Mouse (Mus musculus): ENCODE measurements around the gene Tiparp.

Gene Tiparp

DNA sequence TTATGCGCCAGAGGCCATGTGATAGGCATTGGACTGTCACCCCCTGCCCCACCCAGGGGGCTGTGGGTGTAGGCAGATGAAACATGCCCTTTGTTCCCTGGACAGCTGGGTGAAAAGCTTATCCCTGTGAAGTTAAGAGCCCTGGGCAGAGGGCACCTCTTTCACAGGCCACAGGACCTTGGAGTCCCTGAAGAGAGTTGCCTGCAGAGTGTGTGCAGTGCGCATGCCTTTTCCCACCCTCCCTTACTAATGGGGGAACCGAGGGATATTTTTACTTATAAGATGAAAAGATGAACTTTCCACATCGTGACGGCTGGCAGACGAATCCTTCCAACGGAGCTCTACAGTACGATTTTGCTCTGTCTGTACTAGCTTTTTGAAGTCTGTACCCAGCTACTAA is 57.1 kb downstream of the Tiparp start:
- peak; percentile 33 for DNase-seq

DNA sequence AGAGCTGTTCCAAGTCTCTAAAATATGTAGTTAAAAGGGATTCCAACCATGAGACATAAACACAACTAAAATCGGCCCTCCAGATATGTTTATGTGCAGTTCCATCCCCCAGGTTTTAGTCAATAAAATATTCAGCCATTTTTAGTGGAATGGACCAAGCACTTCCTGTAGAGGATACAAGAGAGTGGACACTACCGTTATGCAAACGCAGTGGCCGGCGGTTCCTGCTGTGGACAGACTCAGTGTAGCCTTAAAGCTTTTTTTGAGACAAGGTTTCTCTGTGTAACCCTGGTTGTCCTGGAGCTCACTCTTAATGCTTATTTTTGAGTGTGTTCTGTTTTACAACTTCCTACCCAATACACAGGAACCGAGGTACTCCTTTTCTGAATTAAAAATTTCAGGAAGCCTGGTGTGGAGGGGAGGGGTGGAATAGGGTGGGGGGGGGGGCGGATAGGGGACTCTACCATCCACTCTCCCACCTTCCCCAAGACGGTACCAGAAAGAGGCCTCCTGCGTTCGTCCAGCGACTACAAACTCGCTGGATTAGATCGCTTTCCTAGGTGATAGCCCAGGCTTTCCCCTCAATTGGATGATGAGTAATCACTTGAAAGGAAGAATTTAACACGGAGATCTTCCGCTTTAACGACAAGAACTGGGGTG is 57.7 kb downstream of the Tiparp start:
- no peak for DNase-seq

DNA sequence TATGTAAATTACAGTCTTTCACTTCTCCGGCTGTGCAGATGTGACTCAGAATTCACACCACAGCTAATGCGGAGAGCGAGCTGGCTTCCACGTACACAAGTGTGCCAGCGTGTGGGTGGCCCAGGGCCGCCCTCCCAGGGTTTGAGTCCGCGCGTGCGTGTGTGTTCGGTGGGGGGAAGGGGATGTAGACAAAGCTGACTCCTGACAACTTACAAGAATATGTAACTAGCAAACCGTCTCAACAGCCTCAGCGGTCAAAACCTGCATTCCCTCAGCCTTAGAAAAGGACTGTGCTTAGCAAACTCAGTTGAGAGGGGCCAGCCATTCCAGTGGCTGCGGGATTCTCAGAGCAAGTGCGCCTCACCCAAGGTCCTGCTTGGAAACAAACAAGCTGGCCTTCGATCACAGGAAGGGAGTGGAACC is 58.3 kb downstream of the Tiparp start:
- DNase-seq = peak; percentile 75

DNA sequence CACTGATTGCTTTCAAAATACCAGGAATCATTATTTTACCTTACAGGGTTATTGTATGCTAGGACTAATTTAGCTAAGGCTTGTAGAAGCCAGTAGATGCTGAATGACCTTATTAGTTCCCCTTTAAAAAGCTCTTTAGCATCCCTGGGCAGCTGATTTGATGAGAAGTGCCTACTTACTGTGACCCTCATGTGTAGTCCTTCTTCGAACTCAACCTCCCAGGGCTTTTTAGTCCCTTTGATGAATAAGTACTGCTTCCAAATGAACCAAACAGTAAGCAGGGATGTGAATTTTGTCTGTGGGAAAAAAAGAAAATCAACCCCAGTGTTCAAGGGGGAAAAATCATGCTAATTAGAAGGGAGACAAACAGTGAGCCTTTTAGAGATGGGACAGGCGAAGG is 58.8 kb downstream of the Tiparp start:
- no peak for DNase-seq

DNA sequence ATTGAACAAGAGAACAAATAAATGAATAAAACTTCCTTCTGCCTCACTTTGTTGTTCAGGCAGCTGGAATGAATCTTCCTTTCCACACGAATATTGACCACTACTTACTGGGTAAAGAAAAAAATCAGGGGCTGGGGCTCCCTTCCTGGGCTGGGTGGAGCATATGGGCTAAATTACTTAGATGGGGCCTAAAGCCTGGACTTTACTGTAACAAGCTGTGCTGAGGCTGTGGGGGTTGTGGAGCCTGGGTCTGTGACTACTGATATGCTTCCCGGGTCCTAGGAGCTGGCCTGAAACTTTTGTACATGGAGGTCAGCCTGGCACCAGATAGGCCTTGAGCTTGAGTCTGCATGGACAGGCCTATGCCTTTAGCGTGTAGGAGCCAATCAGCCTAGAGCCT is 60.2 kb downstream of the Tiparp start:
- DNase-seq = no peak

DNA sequence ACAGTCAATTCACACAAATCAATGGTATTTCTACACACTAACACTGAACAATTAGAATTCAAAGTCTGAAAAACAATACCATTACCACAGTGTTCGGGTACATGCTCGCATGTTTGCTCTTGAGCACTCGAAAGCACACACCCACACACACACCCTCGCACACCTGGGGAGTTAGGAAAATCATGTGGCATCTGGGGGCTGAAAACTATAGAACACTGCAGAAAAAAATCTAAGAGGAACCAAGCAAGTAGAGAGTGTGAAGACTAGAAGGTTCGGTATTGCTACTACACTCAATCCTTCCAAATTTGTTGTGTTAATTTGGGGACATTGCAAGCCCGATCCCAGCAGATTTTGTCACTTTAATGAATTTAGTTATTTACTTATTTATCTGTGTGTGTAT is 64.6 kb downstream of the Tiparp start:
- DNase-seq = no peak

DNA sequence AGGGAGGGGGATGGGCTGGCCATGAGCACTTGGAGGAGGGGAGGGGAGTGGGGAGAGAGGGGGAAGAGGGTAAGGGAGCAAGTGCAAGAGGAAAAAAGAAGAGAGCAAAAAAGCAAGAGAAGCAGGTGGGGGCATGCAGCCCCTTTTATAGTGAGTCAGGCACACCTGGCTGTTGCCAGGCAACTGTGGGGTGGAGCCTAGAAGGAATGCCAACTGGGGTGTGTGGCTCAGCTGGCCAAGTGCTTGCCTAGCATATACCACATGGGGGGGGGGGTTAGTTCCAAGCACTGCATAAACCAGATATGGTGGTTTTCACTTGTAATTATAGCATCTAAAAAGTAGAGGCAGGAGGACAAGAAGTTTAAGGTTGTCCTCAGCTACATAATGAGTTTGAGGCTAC is 66.3 kb downstream of the Tiparp start:
- DNase-seq = no peak

DNA sequence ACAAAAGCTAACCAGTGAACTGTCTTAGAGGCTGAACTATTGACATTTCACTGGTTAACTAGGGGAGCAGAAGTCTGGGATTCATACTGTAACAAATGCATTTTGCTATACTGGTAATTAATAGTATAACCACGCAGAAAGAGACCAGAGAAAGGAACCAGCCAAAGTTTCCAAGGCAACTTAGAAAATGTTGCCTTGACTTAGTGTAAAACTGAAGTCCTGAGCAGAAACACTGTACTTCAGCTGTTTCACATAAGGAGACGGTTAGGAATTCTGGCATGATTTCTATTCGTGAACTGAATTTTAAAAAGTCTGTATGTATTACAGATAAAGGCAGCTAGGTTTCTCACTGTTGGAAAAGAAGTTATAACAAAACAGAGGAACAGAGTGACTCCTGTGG is 67.0 kb downstream of the Tiparp start:
- DNase-seq = no peak

DNA sequence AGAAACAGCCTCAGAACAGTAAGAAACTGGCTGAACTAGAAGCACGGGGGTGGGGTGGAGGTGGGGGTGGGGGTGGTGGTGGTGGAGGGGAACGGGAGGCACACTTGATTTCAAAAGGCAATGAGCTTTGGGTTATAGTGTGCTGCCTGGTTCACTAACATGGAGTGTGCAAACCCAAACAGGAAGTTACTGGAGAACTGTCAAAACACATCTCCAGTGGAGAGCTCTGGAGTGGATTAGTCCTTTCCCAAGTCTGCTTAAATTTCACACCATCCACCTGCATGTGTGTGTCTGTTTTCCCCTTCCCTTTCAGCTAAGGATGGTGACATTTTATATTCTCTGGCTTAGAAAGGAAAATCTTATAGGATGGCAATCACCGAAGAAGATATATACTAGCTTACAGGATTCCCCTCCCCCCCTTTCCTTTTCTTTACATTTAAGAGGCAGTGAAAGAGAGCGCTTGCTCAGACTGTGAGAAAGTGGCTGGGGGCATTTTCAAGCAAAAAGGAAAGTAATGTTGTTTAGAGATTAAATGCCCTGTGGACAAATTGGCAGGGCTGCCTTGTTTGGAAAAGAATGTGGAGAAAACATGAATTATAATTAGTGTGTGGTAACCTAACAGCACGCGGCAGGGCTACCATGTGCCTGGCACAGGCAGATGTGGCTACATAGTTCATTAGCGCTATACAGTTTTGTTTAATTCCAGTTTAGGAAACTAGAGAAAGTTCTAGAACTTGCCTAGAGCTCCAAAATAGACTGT is 70.0 kb downstream of the Tiparp start:
- no peak for DNase-seq

DNA sequence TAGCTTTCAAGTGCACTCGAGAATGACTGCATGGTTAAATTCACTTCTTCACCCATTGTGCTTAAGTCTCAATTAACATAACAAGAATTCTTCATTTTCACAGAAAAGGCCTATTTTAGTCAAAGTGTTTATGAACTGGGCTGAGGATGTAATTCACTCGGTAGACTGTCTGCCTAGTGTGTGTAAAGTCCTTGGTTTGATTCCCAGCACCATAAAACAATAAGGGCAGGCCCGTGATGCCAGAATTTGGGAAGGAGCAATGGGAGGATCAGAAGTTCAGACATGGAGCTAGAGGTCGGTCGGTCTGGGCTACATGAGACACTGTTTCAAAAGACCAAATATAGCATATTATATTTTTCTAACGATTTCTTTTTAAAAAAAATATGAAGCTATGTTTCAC is 70.9 kb downstream of the Tiparp start:
- DNase-seq = no peak

DNA sequence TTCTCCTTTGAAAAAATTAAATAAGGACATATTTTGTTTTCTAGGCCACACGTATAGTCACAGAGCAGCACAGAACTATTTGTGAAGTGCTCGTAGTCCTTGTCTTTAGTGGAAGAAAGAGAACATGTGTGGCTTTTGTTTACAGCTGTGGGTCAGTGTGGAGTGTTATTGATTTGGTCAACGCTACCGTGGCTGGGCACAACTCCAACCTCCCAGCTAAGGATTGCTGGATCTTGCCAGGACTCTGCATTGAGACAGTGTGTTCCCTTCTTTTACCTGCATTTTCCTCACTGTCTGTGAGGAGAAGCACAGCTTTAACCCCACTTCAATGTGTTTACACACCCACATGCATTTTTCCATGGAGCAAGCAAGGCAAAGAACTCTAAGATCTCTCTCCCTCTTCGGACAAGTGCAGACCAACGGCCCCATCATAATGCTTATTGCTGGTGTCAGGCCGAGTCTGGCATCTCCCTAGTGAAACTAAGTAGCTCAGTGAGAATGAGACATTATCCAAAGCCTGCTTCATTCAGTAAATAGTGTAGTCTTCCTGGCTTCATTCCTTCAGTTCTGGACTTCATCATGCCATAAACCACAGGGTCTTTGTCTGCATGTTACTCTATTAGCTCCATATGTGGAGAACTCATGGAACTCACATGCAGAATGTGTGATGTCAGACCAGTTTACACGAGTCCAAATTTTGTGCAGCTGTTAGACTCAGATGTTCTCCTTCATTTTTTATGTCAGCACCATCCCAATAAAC is 73.3 kb downstream of the Tiparp start:
- DNase-seq = no peak

DNA sequence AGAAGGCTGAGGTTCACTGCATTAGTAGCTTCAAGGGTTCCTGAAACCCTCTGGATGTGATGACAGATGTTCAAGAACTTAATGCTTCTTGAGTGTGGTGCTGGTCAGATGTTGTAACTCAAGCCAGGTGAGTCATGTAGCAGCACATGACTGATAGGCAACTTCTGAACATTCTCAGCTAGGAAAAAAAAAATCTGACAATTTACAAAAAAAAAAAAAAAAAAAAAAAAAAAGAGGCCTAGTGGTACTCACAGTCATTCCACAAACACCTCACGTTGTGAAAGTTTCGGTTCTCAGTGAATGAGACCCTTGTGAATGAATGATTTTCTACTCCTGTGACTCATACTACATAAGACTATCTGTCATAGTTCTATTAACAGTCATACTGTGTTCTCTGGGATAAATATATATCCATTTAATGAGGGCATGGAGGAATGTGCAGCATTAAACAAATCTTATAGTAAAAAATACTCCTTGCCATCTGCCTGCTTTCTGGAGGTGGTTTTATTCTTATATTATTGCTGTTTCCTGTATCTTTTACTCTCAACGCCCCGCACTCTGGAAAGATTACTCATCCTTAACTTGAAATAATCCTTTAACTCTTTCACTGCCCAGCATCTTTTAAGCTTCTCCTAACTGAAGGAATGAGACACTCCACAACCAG is 75.3 kb downstream of the Tiparp start:
- DNase-seq = no peak

Measured in retina, postnatal 1 day (tissue).